Mouse (Mus musculus): ENCODE measurements around the gene Sfxn5. TPM values are rescaled to one million over a fixed set of nuclear protein-coding genes. Genes with fewer than 3 reads are reported as not detected.

The Sfxn5 gene
- total RNA-seq, 2 experiments from 2014 or later = 167 to 175 TPM

- TF ChIP-seq CTCF (conservative IDR thresholded peaks at IDR 0.05) = no peak
Measured at GRCm38 (mm10) chr6:85197951-85198350, 135.3 kb downstream of the Sfxn5 start.

GRCm38 (mm10) chr6:85193381-85194318 is 139.6 kb downstream of the Sfxn5 start:
- no peak for TF ChIP-seq CTCF (conservative IDR thresholded peaks at IDR 0.05)
- Histone ChIP-seq H3K27ac (no peak overlapping the region), H3K4me3 (peak overlapping the region; percentile 7; the same call in 1 of the 2 replicates)
- DNase-seq (ENCODE audit: low spot score in 2 of 2) = no peak

More at GRCm38 (mm10) chr6:85197951-85198350, 135.3 kb downstream of the Sfxn5 start:
- DNase-seq (ENCODE audit: low spot score in 2 of 2) = no peak
- no peak overlapping the region for H3K4me3 ChIP-seq
- H3K27ac ChIP-seq = no peak overlapping the region

DNA sequence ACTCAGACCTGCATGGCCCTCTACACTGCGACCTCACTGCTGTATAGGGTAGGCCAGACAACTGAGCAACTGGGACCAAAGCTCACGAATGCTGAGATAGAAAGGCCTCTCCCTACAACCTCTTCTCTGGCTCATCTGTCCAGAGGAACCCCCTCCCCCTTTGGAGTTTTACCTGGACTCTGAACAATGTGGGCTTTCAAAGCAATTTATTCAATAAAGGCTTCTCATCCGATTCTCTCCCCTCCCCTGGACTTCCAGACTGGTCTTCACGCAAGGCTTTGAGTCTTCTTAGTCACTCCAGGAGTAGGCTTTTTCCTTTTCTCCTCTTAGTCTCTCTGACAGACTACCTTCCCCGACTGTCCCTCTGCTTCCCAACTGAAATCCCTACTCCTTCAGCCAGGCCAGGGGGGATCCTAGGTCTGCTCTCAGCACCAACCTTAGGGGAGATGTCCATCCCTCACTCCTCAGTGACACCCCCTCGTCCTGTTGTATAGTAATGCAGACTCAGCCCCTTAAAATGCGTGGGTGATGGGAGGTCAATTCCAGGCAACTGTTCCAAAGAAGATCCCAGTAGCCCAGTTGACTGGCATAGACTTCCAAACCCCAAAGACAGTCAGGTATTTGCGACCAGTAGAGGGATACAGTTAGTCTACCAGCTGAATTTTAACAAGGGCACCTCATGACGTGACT is 141.3 kb downstream of the Sfxn5 start:
- DNase-seq (ENCODE audit: low spot score in 2 of 2) = no peak
- TF ChIP-seq CTCF (conservative IDR thresholded peaks at IDR 0.05) = no peak
- Histone ChIP-seq H3K4me3 (no peak overlapping the region), H3K27ac (no peak overlapping the region)

GRCm38 (mm10) chr6:85190671-85191070 is 142.6 kb downstream of the Sfxn5 start:
- peak overlapping the region; percentile 75 for H3K27ac ChIP-seq
- TF ChIP-seq CTCF (conservative IDR thresholded peaks at IDR 0.05) = no peak
- H3K4me3 ChIP-seq = peak overlapping the region; percentile 62
- no peak for DNase-seq (ENCODE audit: low spot score in 2 of 2)

- Histone ChIP-seq H3K4me3 (peak overlapping the region; percentile 62), H3K27ac (peak overlapping the region; percentile 75)
- TF ChIP-seq CTCF (conservative IDR thresholded peaks at IDR 0.05) = no peak
- DNase-seq (ENCODE audit: low spot score in 2 of 2) = peak in 1 of 2 experiments; percentile 50
Measured at GRCm38 (mm10) chr6:85189911-85190591, 143.2 kb downstream of the Sfxn5 start.

DNA sequence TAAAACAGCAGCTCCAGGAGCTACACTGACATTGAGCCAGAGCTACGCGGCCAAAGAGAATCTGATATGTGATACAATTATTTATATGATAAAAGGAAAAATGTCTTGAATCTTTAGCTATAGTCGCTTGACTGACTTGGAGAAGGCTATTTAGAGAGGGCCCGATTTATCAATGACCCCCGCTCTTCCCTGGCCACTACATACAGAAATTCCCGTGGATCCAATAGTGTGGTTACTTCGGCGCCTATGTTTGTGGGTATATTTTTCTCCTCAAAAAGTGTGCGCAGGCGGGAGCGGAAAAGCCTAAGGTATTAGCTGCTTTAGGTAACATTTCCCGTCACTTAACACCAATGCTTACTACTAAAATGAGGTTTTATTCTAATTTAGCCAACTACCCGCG is 143.9 kb downstream of the Sfxn5 start:
- no peak for DNase-seq (ENCODE audit: low spot score in 2 of 2)
- no peak for TF ChIP-seq CTCF (conservative IDR thresholded peaks at IDR 0.05)
- Histone ChIP-seq H3K27ac (peak overlapping the region; percentile 75), H3K4me3 (peak overlapping the region; percentile 62)

GRCm38 (mm10) chr6:85188256-85189110 is 144.7 kb downstream of the Sfxn5 start:
- peak overlapping the region; percentile 85 for H3K27ac ChIP-seq
- no peak for DNase-seq (ENCODE audit: low spot score in 2 of 2)
- H3K4me3 ChIP-seq = peak overlapping the region; percentile 74
- TF ChIP-seq CTCF (conservative IDR thresholded peaks at IDR 0.05) = no peak

GRCm38 (mm10) chr6:85187340-85188211 is 145.6 kb downstream of the Sfxn5 start, which contains the start of gene Emx1:
Gene Emx1 (plus strand): TSS chr6:85187438.
- peak within 1 kb of the TSS; percentile 85 for H3K27ac ChIP-seq
- no peak for TF ChIP-seq CTCF (conservative IDR thresholded peaks at IDR 0.05)

GRCm38 (mm10) chr6:85186744-85187059 is 146.5 kb downstream of the Sfxn5 start:
- Histone ChIP-seq H3K27ac (peak overlapping the region; percentile 85; the same call in 1 of the 2 replicates), H3K4me3 (peak overlapping the region; percentile 74)
- no peak for DNase-seq (ENCODE audit: low spot score in 2 of 2)
- TF ChIP-seq CTCF (conservative IDR thresholded peaks at IDR 0.05) = no peak

More at GRCm38 (mm10) chr6:85187340-85188211, 145.6 kb downstream of the Sfxn5 start, which contains the start of gene Emx1:
- H3K4me3 ChIP-seq = peak within 1 kb of the TSS; percentile 74
- peak; percentile 65 for DNase-seq (ENCODE audit: low spot score in 2 of 2)

DNA sequence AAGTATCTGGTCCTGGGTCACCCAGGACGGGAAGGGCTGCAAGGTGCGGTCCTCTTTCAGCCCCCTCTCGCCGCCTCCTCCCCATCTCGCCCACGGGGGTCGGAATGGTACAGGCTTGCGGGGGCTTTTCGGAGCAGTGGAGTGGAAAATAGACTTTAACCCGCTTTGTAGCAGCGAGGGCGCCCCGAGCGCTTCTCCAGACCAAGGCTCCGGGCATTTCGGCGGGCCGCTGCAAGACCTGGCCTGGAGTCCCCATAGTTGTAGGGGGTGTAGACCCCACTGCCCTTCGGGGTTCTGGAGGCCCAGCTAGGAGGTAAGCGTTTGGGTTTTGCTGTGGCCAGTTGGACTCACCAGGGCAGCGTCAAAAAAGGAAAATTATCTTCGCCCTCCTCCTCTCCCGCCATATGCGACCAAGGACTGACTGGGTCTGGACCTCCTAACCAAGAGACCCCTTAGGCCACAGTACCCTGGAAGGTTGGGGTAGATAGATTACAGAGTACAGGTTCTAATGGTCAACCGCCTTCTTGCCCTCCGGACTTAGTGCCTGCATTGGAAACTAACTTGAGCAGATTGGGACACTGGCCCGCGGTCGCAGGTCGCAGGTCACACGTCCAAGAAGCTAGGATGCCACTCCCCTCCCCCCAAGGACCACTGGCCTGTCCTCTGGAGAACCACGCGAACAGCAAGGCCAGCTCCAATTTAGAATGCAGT is 147.0 kb downstream of the Sfxn5 start:
- Histone ChIP-seq H3K4me3 (peak overlapping the region; percentile 74), H3K27ac (no peak overlapping the region)
- TF ChIP-seq CTCF (conservative IDR thresholded peaks at IDR 0.05) = no peak
- no peak for DNase-seq (ENCODE audit: low spot score in 2 of 2)
